Mouse (Mus musculus) lung, embryonic 16.5 days (tissue): ENCODE data around the gene Aldh3b3. TPM values are rescaled to one million over a fixed set of nuclear protein-coding genes. Genes with fewer than 3 reads are reported as not detected.

Experiments
- ATAC-seq: fragments of 200-750 bp; cut with Nextera tagmentation; 2 replicates; pipeline ENCODE4 v1.8.0; 2017; ENCODE audit warnings: low read depth, mild to moderate bottlenecking, moderate library complexity
- H3K27ac ChIP-seq: fragments of 300-500 bp; sonication (generic); 2 replicates; pipeline ENCODE4 v1.5.1; 2014; ENCODE audit warnings: mild to moderate bottlenecking, control low read depth, low read length
- H3K27me3 ChIP-seq: fragments of 300-500 bp; sonication (generic); 2 replicates; pipeline ENCODE4 v1.6.1; 2014; ENCODE audit warnings: low read depth, low read length, mixed read lengths; ENCODE audit not compliant: control insufficient read depth, insufficient read depth
- H3K36me3 ChIP-seq: fragments of 300-500 bp; sonication (generic); 2 replicates; pipeline ENCODE4 v1.6.1; 2014; ENCODE audit warnings: low read length; ENCODE audit not compliant: control insufficient read depth, insufficient read depth
- H3K4me1 ChIP-seq: fragments of 300-500 bp; sonication (generic); replicated peaks from 2 replicates; pipeline ENCODE4 v1.6.1; 2014; ENCODE audit warnings: low read length, mixed read lengths; ENCODE audit not compliant: control insufficient read depth, insufficient read depth
- H3K4me2 ChIP-seq: fragments of 300-500 bp; sonication (generic); 2 replicates; pipeline ENCODE4 v1.6.1; 2014; ENCODE audit warnings: low read depth, low read length, control low read depth
- H3K4me3 ChIP-seq: fragments of 300-500 bp; sonication (generic); 2 replicates; pipeline ENCODE4 v1.5.1; 2014; ENCODE audit warnings: mild to moderate bottlenecking, low read length, control low read depth
- H3K9ac ChIP-seq: fragments of 300-500 bp; sonication (generic); 2 replicates; pipeline ENCODE4 v1.6.1; 2014; ENCODE audit warnings: low read length, control low read depth
- H3K9me3 ChIP-seq: fragments of 300-500 bp; sonication (generic); 2 replicates; pipeline ENCODE4 v1.6.1; 2016; ENCODE audit warnings: low read length; ENCODE audit not compliant: control insufficient read depth
- WGBS: fragments of 180-500 bp; shearing (Covaris S2); extraction: QIAGEN DNeasy Blood & Tissue Kit; methylation state at CpG from one replicate; pipeline ENCODE4 v1.1.7; 2014; 5-methylcytosine and 5-hydroxymethylcytosine counted together
- polyA plus RNA-seq: library from polyadenylated mRNA; unstranded; fragments of >200 nt; fragmentation: Nextera tagmentation; extraction: Ambion mirVana; gene quantifications from 2 replicates; pipeline ENCODE4 v1.2.1, GENCODE M21; 2015

The Aldh3b3 gene
- polyA plus RNA-seq, 1 experiment from 2014 or later, result 0.18 TPM

GRCm38 (mm10) chr19:3983527-3984200 is 25.2 kb downstream of the Aldh3b3 start:
- WGBS, result 54% methylated on average over 9 of the region's 9 CpGs
- no peak overlapping the region for H3K9ac ChIP-seq
- H3K36me3 ChIP-seq, result no peaks in the 10 kb centered on the region; the same call in 1 of the 2 replicates
- H3K9me3 ChIP-seq, result no peaks in the 10 kb centered on the region
- no peak overlapping the region for H3K4me2 ChIP-seq
- H3K27ac ChIP-seq, result no peak overlapping the region
- H3K27me3 ChIP-seq, result no peaks in the 10 kb centered on the region
- no peak overlapping the region for H3K4me3 ChIP-seq
- H3K4me1 ChIP-seq, result peaks cover 16% of the 10 kb centered on the region
- ATAC-seq, result no peak

DNA sequence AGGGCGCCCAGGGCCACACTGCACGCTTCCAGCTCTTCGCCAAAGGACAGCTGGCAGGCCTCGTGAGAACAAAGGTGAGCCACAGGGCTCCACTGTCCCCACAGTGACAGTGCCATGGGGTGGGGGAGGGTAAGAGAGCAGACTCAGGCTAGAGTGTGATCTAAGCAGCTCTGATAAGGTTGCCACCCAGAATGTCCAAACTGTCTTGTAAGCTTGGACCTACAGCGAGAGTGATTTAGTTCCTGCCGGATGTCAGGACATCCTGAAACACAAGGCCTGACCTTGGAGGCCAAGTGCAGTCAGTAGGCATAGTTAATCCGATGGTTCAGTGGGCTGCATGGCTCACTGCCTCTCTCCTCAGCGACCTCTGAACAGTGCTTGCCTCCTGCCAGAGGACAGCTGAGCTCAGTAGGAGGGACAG is 26.8 kb downstream of the Aldh3b3 start:
- WGBS, result 27% methylated on average over 8 of the region's 8 CpGs
- peak; percentile 48 for ATAC-seq

GRCm38 (mm10) chr19:3986334-3986733 is 27.9 kb downstream of the Aldh3b3 start, which contains the start of gene Acy3:
Acy3 (plus strand) TSS chr19:3986570.
- H3K4me2 ChIP-seq, result peak within 1 kb of the TSS; percentile 47
- 10% methylated on average over 8 of the region's 8 CpGs for WGBS
- no peaks in the 10 kb centered on the region for H3K27me3 ChIP-seq
- peak within 1 kb of the TSS; percentile 66 for H3K9ac ChIP-seq
- peak within 1 kb of the TSS; percentile 74 for H3K27ac ChIP-seq
- H3K36me3 ChIP-seq, result no peaks in the 10 kb centered on the region; the same call in 1 of the 2 replicates
- ATAC-seq, result peak; percentile 88
- H3K9me3 ChIP-seq, result no peaks in the 10 kb centered on the region
- H3K4me3 ChIP-seq, result peak within 1 kb of the TSS; percentile 16; the same call in 1 of the 2 replicates
- peaks cover 16% of the 10 kb centered on the region for H3K4me1 ChIP-seq

More for the DNA sequence above, 26.8 kb downstream of the Aldh3b3 start:
- Histone ChIP-seq H3K4me3 (no peak overlapping the region), H3K9me3 (no peaks in the 10 kb centered on the region), H3K27me3 (no peaks in the 10 kb centered on the region), H3K4me2 (no peak overlapping the region), H3K36me3 (no peaks in the 10 kb centered on the region; the same call in 1 of the 2 replicates), H3K27ac (peak overlapping the region; percentile 75), H3K9ac (peak overlapping the region; percentile 20; the same call in 1 of the 2 replicates), H3K4me1 (peaks cover 16% of the 10 kb centered on the region)

DNA sequence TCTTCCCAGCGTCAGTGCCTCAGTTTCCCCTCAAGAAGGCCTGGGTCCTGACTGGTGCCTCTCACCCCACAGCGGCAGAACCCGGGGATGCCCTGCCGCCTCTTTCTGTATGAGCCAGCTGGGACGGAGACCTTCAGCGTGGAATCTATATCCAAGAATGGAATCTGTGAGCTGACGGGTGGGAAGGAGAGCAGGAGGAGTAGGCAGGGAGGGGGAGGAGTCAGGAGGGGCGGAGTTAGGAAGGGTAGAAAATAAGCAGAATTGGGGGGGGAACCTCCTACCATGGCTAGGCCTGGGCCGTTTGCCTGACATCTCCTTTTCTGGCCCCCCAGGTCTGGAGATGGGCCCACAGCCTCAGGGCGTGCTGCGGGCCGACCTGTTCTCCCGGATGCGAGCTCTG is 29.6 kb downstream of the Aldh3b3 start:
- Histone ChIP-seq H3K4me3 (no peak overlapping the region), H3K4me1 (peaks cover 16% of the 10 kb centered on the region), H3K9ac (no peak overlapping the region), H3K36me3 (no peaks in the 10 kb centered on the region; the same call in 1 of the 2 replicates), H3K4me2 (no peak overlapping the region), H3K9me3 (no peaks in the 10 kb centered on the region), H3K27me3 (no peaks in the 10 kb centered on the region), H3K27ac (no peak overlapping the region)
- 85% methylated on average over 14 of the region's 14 CpGs for WGBS
- no peak for ATAC-seq

GRCm38 (mm10) chr19:3988750-3989149 is 30.3 kb downstream of the Aldh3b3 start:
- H3K36me3 ChIP-seq, result no peaks in the 10 kb centered on the region; the same call in 1 of the 2 replicates
- no peak overlapping the region for H3K27ac ChIP-seq
- H3K9me3 ChIP-seq, result no peaks in the 10 kb centered on the region
- H3K4me2 ChIP-seq, result no peak overlapping the region
- no peak for ATAC-seq
- H3K4me3 ChIP-seq, result no peak overlapping the region
- no peak overlapping the region for H3K9ac ChIP-seq
- no peaks in the 10 kb centered on the region for H3K27me3 ChIP-seq
- peaks cover 16% of the 10 kb centered on the region for H3K4me1 ChIP-seq
- WGBS, result 88% methylated on average over 4 of the region's 4 CpGs

DNA sequence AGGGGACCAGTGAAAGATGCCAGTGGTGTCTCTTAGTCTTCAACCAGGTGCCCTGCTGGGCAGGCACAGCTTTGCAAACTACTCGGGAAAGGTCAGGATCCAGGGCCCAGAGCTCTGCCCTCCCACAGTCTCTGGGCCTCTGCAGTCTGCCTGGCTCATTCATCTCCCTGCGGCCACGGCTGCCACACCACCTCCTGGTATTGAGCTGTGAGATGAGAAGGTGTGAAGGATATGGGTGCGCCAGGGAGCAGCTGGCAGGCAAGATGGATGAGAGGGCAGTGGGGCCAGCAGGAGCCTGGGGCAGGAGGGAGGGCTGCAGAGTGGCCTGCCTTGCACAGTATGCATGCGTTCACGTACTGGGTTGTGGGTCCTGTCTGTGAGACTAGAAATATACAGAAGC is 32.4 kb downstream of the Aldh3b3 start:
- no peak overlapping the region for H3K4me2 ChIP-seq
- H3K4me3 ChIP-seq, result no peak overlapping the region
- no peak for ATAC-seq
- no peaks in the 10 kb centered on the region for H3K9me3 ChIP-seq
- H3K4me1 ChIP-seq, result peaks cover 14% of the 10 kb centered on the region
- no peak overlapping the region; the same call in 1 of the 2 replicates for H3K9ac ChIP-seq
- no peaks in the 10 kb centered on the region for H3K27me3 ChIP-seq
- H3K36me3 ChIP-seq, result no peaks in the 10 kb centered on the region; the same call in 1 of the 2 replicates
- H3K27ac ChIP-seq, result no peak overlapping the region
- WGBS, result 26% methylated on average over 6 of the region's 6 CpGs

DNA sequence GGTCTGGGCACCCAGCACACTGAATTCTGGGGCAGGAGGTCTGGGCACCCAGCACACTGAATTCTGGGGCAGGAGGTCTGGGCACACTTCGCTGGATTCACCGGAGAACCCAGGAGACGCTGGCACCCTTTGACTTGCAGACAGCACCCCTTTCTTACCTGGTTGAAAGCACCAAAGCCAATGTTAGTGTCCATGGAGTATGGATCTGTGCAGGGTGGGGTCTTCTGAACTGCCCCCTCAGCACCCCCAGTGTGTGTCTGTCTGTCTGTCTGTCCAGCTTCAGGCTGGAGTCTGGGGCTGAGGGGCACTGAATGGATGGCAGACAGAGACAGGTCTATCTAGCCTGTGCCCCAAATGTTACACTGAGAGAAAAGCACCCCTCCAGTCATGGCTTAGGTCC is 33.1 kb downstream of the Aldh3b3 start:
- Histone ChIP-seq H3K27me3 (no peaks in the 10 kb centered on the region), H3K9me3 (no peaks in the 10 kb centered on the region), H3K4me3 (no peak overlapping the region), H3K9ac (no peak overlapping the region), H3K27ac (no peak overlapping the region), H3K4me1 (peaks cover 10% of the 10 kb centered on the region), H3K36me3 (no peaks in the 10 kb centered on the region; the same call in 1 of the 2 replicates), H3K4me2 (no peak overlapping the region)
- WGBS, result 85% methylated on average over 3 of the region's 3 CpGs
- no peak for ATAC-seq

DNA sequence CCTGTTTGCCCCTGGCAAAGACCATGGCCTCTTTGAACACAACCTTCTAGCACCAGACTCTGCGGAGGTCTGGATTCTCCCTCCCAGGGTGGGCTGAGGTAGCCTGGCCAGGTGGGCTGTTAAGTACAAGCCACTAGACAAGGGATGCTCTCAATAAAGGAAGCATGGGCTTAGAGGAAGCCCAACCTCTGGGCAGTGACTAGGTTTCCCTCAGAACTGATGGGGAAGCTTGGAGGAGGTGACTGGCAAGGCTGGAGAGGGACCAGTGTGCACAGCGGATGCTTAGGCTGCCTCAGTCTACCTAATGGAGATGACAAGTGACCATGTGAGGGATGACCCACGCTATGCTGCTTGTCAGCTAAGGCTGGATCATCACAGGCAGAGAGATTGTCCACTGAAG is 33.5 kb downstream of the Aldh3b3 start:
- Histone ChIP-seq H3K4me1 (peaks cover 6% of the 10 kb centered on the region), H3K9ac (no peak overlapping the region), H3K27me3 (no peaks in the 10 kb centered on the region), H3K27ac (no peak overlapping the region), H3K4me2 (no peak overlapping the region), H3K36me3 (no peaks in the 10 kb centered on the region; the same call in 1 of the 2 replicates), H3K4me3 (no peak overlapping the region), H3K9me3 (no peaks in the 10 kb centered on the region)
- no peak for ATAC-seq
- 80% methylated on average over 3 of the region's 3 CpGs for whole genome bisulfite sequencing

GRCm38 (mm10) chr19:3992416-3992815 is 34.0 kb downstream of the Aldh3b3 start, which contains the start of gene Tbx10:
Tbx10 (plus strand) TSS chr19:3992752.
- no peak within 1 kb of the TSS for H3K4me3 ChIP-seq
- H3K4me1 ChIP-seq, result peaks cover 3% of the 10 kb centered on the region; the same call in 1 of the 2 replicates
- ATAC-seq, result no peak
- H3K4me2 ChIP-seq, result no peak within 1 kb of the TSS
- H3K9me3 ChIP-seq, result no peaks in the 10 kb centered on the region
- no peak within 1 kb of the TSS for H3K27ac ChIP-seq
- H3K27me3 ChIP-seq, result no peaks in the 10 kb centered on the region
- 50% methylated on average over 5 of the region's 5 CpGs for WGBS
- no peaks in the 10 kb centered on the region; the same call in 1 of the 2 replicates for H3K36me3 ChIP-seq
- H3K9ac ChIP-seq, result no peak within 1 kb of the TSS
